Mouse (Mus musculus) lung, embryonic 16.5 days (tissue): ENCODE data around the gene Rarb. TPM values are rescaled to one million over a fixed set of nuclear protein-coding genes. Genes with fewer than 3 reads are reported as not detected.

Experiments
- ATAC-seq: fragments of 200-750 bp; cut with Nextera tagmentation; 2 replicates; pipeline ENCODE4 v1.8.0; 2017; ENCODE audit warnings: low read depth, mild to moderate bottlenecking, moderate library complexity
- H3K27ac ChIP-seq: fragments of 300-500 bp; sonication (generic); 2 replicates; pipeline ENCODE4 v1.5.1; 2014; ENCODE audit warnings: mild to moderate bottlenecking, control low read depth, low read length
- H3K27me3 ChIP-seq: fragments of 300-500 bp; sonication (generic); 2 replicates; pipeline ENCODE4 v1.6.1; 2014; ENCODE audit warnings: low read depth, low read length, mixed read lengths; ENCODE audit not compliant: control insufficient read depth, insufficient read depth
- H3K36me3 ChIP-seq: fragments of 300-500 bp; sonication (generic); 2 replicates; pipeline ENCODE4 v1.6.1; 2014; ENCODE audit warnings: low read length; ENCODE audit not compliant: control insufficient read depth, insufficient read depth
- H3K4me1 ChIP-seq: fragments of 300-500 bp; sonication (generic); replicated peaks from 2 replicates; pipeline ENCODE4 v1.6.1; 2014; ENCODE audit warnings: low read length, mixed read lengths; ENCODE audit not compliant: control insufficient read depth, insufficient read depth
- H3K4me2 ChIP-seq: fragments of 300-500 bp; sonication (generic); 2 replicates; pipeline ENCODE4 v1.6.1; 2014; ENCODE audit warnings: low read depth, low read length, control low read depth
- H3K4me3 ChIP-seq: fragments of 300-500 bp; sonication (generic); 2 replicates; pipeline ENCODE4 v1.5.1; 2014; ENCODE audit warnings: mild to moderate bottlenecking, low read length, control low read depth
- H3K9ac ChIP-seq: fragments of 300-500 bp; sonication (generic); 2 replicates; pipeline ENCODE4 v1.6.1; 2014; ENCODE audit warnings: low read length, control low read depth
- H3K9me3 ChIP-seq: fragments of 300-500 bp; sonication (generic); 2 replicates; pipeline ENCODE4 v1.6.1; 2016; ENCODE audit warnings: low read length; ENCODE audit not compliant: control insufficient read depth
- WGBS: fragments of 180-500 bp; shearing (Covaris S2); extraction: QIAGEN DNeasy Blood & Tissue Kit; methylation state at CpG from one replicate; pipeline ENCODE4 v1.1.7; 2014; 5-methylcytosine and 5-hydroxymethylcytosine counted together
- polyA plus RNA-seq: library from polyadenylated mRNA; unstranded; fragments of >200 nt; fragmentation: Nextera tagmentation; extraction: Ambion mirVana; gene quantifications from 2 replicates; pipeline ENCODE4 v1.2.1, GENCODE M21; 2015

Gene Rarb
- polyA plus RNA-seq, 1 experiment from 2014 or later, result 10.8 TPM

- H3K4me1 ChIP-seq, result no peaks in the 10 kb centered on the region
- no peak overlapping the region for H3K9ac ChIP-seq
- no peak overlapping the region for H3K4me2 ChIP-seq
- H3K4me3 ChIP-seq, result no peak overlapping the region
- no peaks in the 10 kb centered on the region for H3K27me3 ChIP-seq
- WGBS, result 82% methylated on average over 4 of the region's 4 CpGs
- H3K9me3 ChIP-seq, result no peaks in the 10 kb centered on the region
- ATAC-seq, result no peak
- peaks cover 3% of the 10 kb centered on the region; the same call in 1 of the 2 replicates for H3K36me3 ChIP-seq
- H3K27ac ChIP-seq, result no peak overlapping the region
Measured at GRCm38 (mm10) chr14:16437386-16437785, 381.6 kb downstream of the Rarb start.

- ATAC-seq, result peak; percentile 44
- H3K4me2 ChIP-seq, result no peak overlapping the region
- H3K9ac ChIP-seq, result no peak overlapping the region
- H3K27me3 ChIP-seq, result no peaks in the 10 kb centered on the region
- no peak overlapping the region for H3K4me3 ChIP-seq
- WGBS, result 69% methylated on average over 3 of the region's 3 CpGs
- no peak overlapping the region for H3K27ac ChIP-seq
- peaks cover 11% of the 10 kb centered on the region for H3K36me3 ChIP-seq
- H3K9me3 ChIP-seq, result no peaks in the 10 kb centered on the region
- H3K4me1 ChIP-seq, result no peaks in the 10 kb centered on the region; the same call in 1 of the 2 replicates
Measured at GRCm38 (mm10) chr14:16434396-16435171, 384.4 kb downstream of the Rarb start.

GRCm38 (mm10) chr14:16433206-16433605 lies 385.8 kb downstream of the Rarb start:
- Histone ChIP-seq H3K4me1 (no peaks in the 10 kb centered on the region; the same call in 1 of the 2 replicates), H3K4me2 (no peak overlapping the region), H3K9ac (no peak overlapping the region), H3K9me3 (no peaks in the 10 kb centered on the region), H3K27ac (no peak overlapping the region), H3K27me3 (no peaks in the 10 kb centered on the region), H3K36me3 (peaks cover 11% of the 10 kb centered on the region), H3K4me3 (no peak overlapping the region)
- ATAC-seq, result no peak
- WGBS, result 71% methylated on average over 2 of the region's 2 CpGs

- H3K4me2 ChIP-seq, result no peak overlapping the region
- ATAC-seq, result no peak
- no peak overlapping the region for H3K9ac ChIP-seq
- H3K9me3 ChIP-seq, result no peaks in the 10 kb centered on the region
- no peak overlapping the region for H3K27ac ChIP-seq
- H3K27me3 ChIP-seq, result no peaks in the 10 kb centered on the region
- H3K4me1 ChIP-seq, result no peaks in the 10 kb centered on the region; the same call in 1 of the 2 replicates
- WGBS, result 81% methylated on average over 3 of the region's 3 CpGs
- H3K36me3 ChIP-seq, result peaks cover 11% of the 10 kb centered on the region
- H3K4me3 ChIP-seq, result no peak overlapping the region
Measured at GRCm38 (mm10) chr14:16432550-16432949, 386.4 kb downstream of the Rarb start.

GRCm38 (mm10) chr14:16431941-16432499 lies 386.9 kb downstream of the Rarb start:
- H3K4me2 ChIP-seq, result no peak overlapping the region
- H3K9ac ChIP-seq, result no peak overlapping the region
- 52% methylated on average over 4 of the region's 4 CpGs for WGBS
- no peak for ATAC-seq
- H3K27ac ChIP-seq, result no peak overlapping the region
- peaks cover 11% of the 10 kb centered on the region for H3K36me3 ChIP-seq
- no peaks in the 10 kb centered on the region for H3K27me3 ChIP-seq
- H3K4me1 ChIP-seq, result no peaks in the 10 kb centered on the region; the same call in 1 of the 2 replicates
- H3K4me3 ChIP-seq, result no peak overlapping the region
- H3K9me3 ChIP-seq, result no peaks in the 10 kb centered on the region

GRCm38 (mm10) chr14:16427569-16427968 lies 391.4 kb downstream of the Rarb start:
- Histone ChIP-seq H3K4me3 (no peak overlapping the region), H3K36me3 (peaks cover 17% of the 10 kb centered on the region)

GRCm38 (mm10) chr14:16414163-16414562 lies 404.8 kb downstream of the Rarb start:
- Histone ChIP-seq H3K27ac (no peak overlapping the region), H3K9me3 (no peaks in the 10 kb centered on the region), H3K36me3 (peaks cover 20% of the 10 kb centered on the region), H3K4me2 (no peak overlapping the region), H3K4me1 (no peaks in the 10 kb centered on the region), H3K27me3 (no peaks in the 10 kb centered on the region), H3K4me3 (no peak overlapping the region), H3K9ac (no peak overlapping the region)
- ATAC-seq, result no peak
- WGBS, result 72% methylated on average over 4 of the region's 4 CpGs

More at GRCm38 (mm10) chr14:16427569-16427968, 391.4 kb downstream of the Rarb start:
- Histone ChIP-seq H3K4me1 (no peaks in the 10 kb centered on the region; the same call in 1 of the 2 replicates), H3K9me3 (no peaks in the 10 kb centered on the region), H3K9ac (no peak overlapping the region), H3K4me2 (no peak overlapping the region), H3K27me3 (no peaks in the 10 kb centered on the region), H3K27ac (no peak overlapping the region)
- WGBS, result 58% methylated on average over 4 of the region's 4 CpGs
- no peak for ATAC-seq

GRCm38 (mm10) chr14:16405187-16405586 lies 413.8 kb downstream of the Rarb start:
- Histone ChIP-seq H3K4me1 (no peaks in the 10 kb centered on the region), H3K36me3 (peaks cover 17% of the 10 kb centered on the region), H3K4me3 (no peak overlapping the region), H3K9ac (no peak overlapping the region), H3K27ac (no peak overlapping the region), H3K4me2 (no peak overlapping the region), H3K27me3 (no peaks in the 10 kb centered on the region), H3K9me3 (no peaks in the 10 kb centered on the region)
- WGBS, result 88% methylated on average over 4 of the region's 4 CpGs
- no peak for ATAC-seq

- no peaks in the 10 kb centered on the region; the same call in 1 of the 2 replicates for H3K4me1 ChIP-seq
- H3K4me2 ChIP-seq, result no peak overlapping the region
- no peaks in the 10 kb centered on the region for H3K27me3 ChIP-seq
- H3K27ac ChIP-seq, result no peak overlapping the region
- H3K4me3 ChIP-seq, result no peak overlapping the region
- ATAC-seq, result no peak
- WGBS, result 66% methylated on average over 1 of the region's 1 CpGs
- H3K9ac ChIP-seq, result no peak overlapping the region
- peaks cover 5% of the 10 kb centered on the region; the same call in 1 of the 2 replicates for H3K36me3 ChIP-seq
- no peaks in the 10 kb centered on the region for H3K9me3 ChIP-seq
Measured at GRCm38 (mm10) chr14:16384783-16385182, 434.2 kb downstream of the Rarb start.
